Mouse (Mus musculus) heart, embryonic 10.5 days (tissue): ENCODE results near the gene Lexm. TPM values are rescaled to one million over a fixed set of nuclear protein-coding genes. Genes with fewer than 3 reads are reported as not detected.

Experiments used
- DNase-seq: peaks from one replicate; pipeline ENCODE4 v3.0.0-alpha.2; 2017; ENCODE audit warnings: low spot score
- H3K27ac ChIP-seq: fragments of 300-500 bp; sonication (generic); 2 replicates; pipeline ENCODE4 v1.5.1; 2016; ENCODE audit warnings: mild to moderate bottlenecking
- H3K27me3 ChIP-seq: fragments of 300-500 bp; sonication (generic); 2 replicates; pipeline ENCODE4 v1.6.1; 2016; ENCODE audit warnings: mild to moderate bottlenecking; ENCODE audit not compliant: poor library complexity, insufficient read depth, severe bottlenecking
- H3K36me3 ChIP-seq: fragments of 300-500 bp; sonication (generic); 2 replicates; pipeline ENCODE4 v1.6.1; 2016; ENCODE audit warnings: mild to moderate bottlenecking, moderate library complexity
- H3K4me1 ChIP-seq: fragments of 300-500 bp; sonication (generic); 2 replicates; pipeline ENCODE4 v1.6.1; 2016; ENCODE audit warnings: mild to moderate bottlenecking
- H3K4me3 ChIP-seq: fragments of 300-500 bp; sonication (generic); 2 replicates; pipeline ENCODE4 v1.5.1; 2016; ENCODE audit warnings: mild to moderate bottlenecking, moderate library complexity
- H3K9me3 ChIP-seq: fragments of 300-500 bp; sonication (generic); 2 replicates; pipeline ENCODE4 v1.6.1; 2016; ENCODE audit warnings: mild to moderate bottlenecking, moderate library complexity
- WGBS: fragments of 180-500 bp; shearing (Covaris S2); methylation state at CpG from one replicate; pipeline ENCODE4 v1.1.7; 2016; 5-methylcytosine and 5-hydroxymethylcytosine counted together
- polyA plus RNA-seq: library from polyadenylated mRNA; unstranded; fragments of >200 nt; fragmentation: Nextera tagmentation; extraction: Ambion mirVana; gene quantifications from 2 replicates; pipeline ENCODE4 v1.2.1, GENCODE M21; 2016

Lexm gene
- polyA plus RNA-seq, 1 experiment from 2014 or later = not detected

GRCm38 (mm10) chr4:106542211-106542610, 74.8 kb downstream of the Lexm start:
- Histone ChIP-seq H3K27me3 (peaks cover 2% of the 10 kb centered on the region; the same call in 1 of the 2 replicates), H3K36me3 (no peaks in the 10 kb centered on the region), H3K4me1 (peaks cover 18% of the 10 kb centered on the region), H3K4me3 (no peak overlapping the region), H3K9me3 (no peaks in the 10 kb centered on the region), H3K27ac (no peak overlapping the region)
- DNase-seq = no peak
- 85% methylated on average over 2 of the region's 2 CpGs for WGBS

GRCm38 (mm10) chr4:106541491-106541890, 75.5 kb downstream of the Lexm start:
- WGBS = 67% methylated on average over 3 of the region's 3 CpGs
- H3K4me1 ChIP-seq = peaks cover 18% of the 10 kb centered on the region
- DNase-seq = no peak
- no peaks in the 10 kb centered on the region; the same call in 1 of the 2 replicates for H3K27me3 ChIP-seq
- no peaks in the 10 kb centered on the region for H3K36me3 ChIP-seq
- H3K9me3 ChIP-seq = no peaks in the 10 kb centered on the region
- H3K4me3 ChIP-seq = no peak overlapping the region
- H3K27ac ChIP-seq = no peak overlapping the region

Other genes with a start within 250 kb of the Lexm start
- gene Pcsk9, start 152.9 kb downstream of the Lexm start, polyA plus RNA-seq = 1.4 and 12.6 TPM in 2 replicates
- gene Bsnd, start 125.0 kb downstream of the Lexm start, polyA plus RNA-seq = 0.05 TPM in 1 of 2 replicates, not detected in the other
- gene Dhcr24, start 56.2 kb downstream of the Lexm start, polyA plus RNA-seq = 6.1 and 9.7 TPM in 2 replicates
- 0.23 and 0.79 TPM in 2 replicates for gene Ttc22, start 5.2 kb upstream of the Lexm start, polyA plus RNA-seq
- 14.9 and 16.9 TPM in 2 replicates for gene Pars2, start 33.8 kb upstream of the Lexm start, polyA plus RNA-seq
- 71.7 and 86.0 TPM in 2 replicates for gene Ttc4, start 61.7 kb upstream of the Lexm start, polyA plus RNA-seq
- gene Mroh7, start 113.7 kb upstream of the Lexm start, polyA plus RNA-seq = 0.43 and 0.83 TPM in 2 replicates
- 0.23 and 0.33 TPM in 2 replicates for gene Fam151a, start 116.6 kb upstream of the Lexm start, polyA plus RNA-seq
- gene Acot11, start 187.8 kb upstream of the Lexm start, polyA plus RNA-seq = 3.5 and 5.6 TPM in 2 replicates